Mouse (Mus musculus) forebrain, embryonic 16.5 days (tissue): ENCODE results near the gene Nxpe2. TPM values are rescaled to one million over a fixed set of nuclear protein-coding genes. Genes with fewer than 3 reads are reported as not detected.

Experiments
- ATAC-seq: fragments of 200-750 bp; cut with Nextera tagmentation; 2 replicates; pipeline ENCODE4 v1.8.0; 2017; ENCODE audit warnings: mild to moderate bottlenecking, moderate library complexity
- H3K27ac ChIP-seq: fragments of 300-500 bp; sonication (generic); 2 replicates; pipeline ENCODE4 v1.5.1; 2014; ENCODE audit warnings: low read length, control low read depth
- H3K27me3 ChIP-seq: fragments of 300-500 bp; sonication (generic); replicated peaks from 2 replicates; pipeline ENCODE4 v1.6.1; 2014; ENCODE audit warnings: low read length; ENCODE audit not compliant: control insufficient read depth, insufficient read depth
- H3K36me3 ChIP-seq: fragments of 300-500 bp; sonication (generic); 2 replicates; pipeline ENCODE4 v1.6.1; 2014; ENCODE audit not compliant: control insufficient read depth, insufficient read depth
- H3K4me1 ChIP-seq: fragments of 300-500 bp; sonication (generic); replicated peaks from 2 replicates; pipeline ENCODE4 v1.6.1; 2014; ENCODE audit warnings: low read length; ENCODE audit not compliant: control insufficient read depth, insufficient read depth
- H3K4me2 ChIP-seq: fragments of 300-500 bp; sonication (generic); 2 replicates; pipeline ENCODE4 v1.6.1; 2014; ENCODE audit warnings: mild to moderate bottlenecking, low read length, control low read depth
- H3K4me3 ChIP-seq: fragments of 300-500 bp; sonication (generic); replicated peaks from 2 replicates; pipeline ENCODE4 v1.5.1; 2014; ENCODE audit warnings: mild to moderate bottlenecking, low read length, control low read depth
- H3K9ac ChIP-seq: fragments of 300-500 bp; sonication (generic); replicated peaks from 2 replicates; pipeline ENCODE4 v1.6.1; 2014; ENCODE audit warnings: low read depth, low read length, control low read depth
- H3K9me3 ChIP-seq: fragments of 300-500 bp; sonication (generic); 2 replicates; pipeline ENCODE4 v1.6.1; 2016; ENCODE audit warnings: low read length; ENCODE audit not compliant: control insufficient read depth
- WGBS: fragments of 180-500 bp; shearing (Covaris S2); extraction: QIAGEN DNeasy Blood & Tissue Kit; methylation state at CpG from one replicate; pipeline ENCODE4 v1.1.7; 2014; 5-methylcytosine and 5-hydroxymethylcytosine counted together
- polyA plus RNA-seq: library from polyadenylated mRNA; unstranded; fragments of >200 nt; fragmentation: Nextera tagmentation; extraction: Ambion mirVana; gene quantifications from 2 replicates; pipeline ENCODE4 v1.2.1, GENCODE M21; 2015

The Nxpe2 gene
- polyA plus RNA-seq, 1 experiment from 2014 or later: 0.28 TPM

DNA sequence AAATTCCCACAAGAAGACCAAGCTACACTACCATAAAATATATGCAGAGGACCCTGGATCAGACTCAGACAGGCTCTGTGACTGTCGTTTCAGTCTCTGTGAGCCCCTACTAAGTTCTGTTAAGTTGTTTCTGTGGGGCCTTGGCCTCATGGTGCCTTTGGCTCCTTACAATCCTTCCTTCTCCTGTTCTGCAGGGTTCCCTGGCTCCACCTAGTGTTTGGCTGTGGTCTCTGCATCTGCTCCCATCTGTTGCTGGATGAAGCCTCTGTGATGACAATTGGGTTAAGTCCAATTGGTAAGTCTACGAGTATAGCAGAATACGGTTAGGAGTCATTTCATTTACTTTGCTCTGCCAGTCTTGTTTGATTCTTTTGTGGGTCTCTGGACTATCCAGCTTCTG is 1.5 kb upstream of the Nxpe2 start:
- Histone ChIP-seq H3K4me1 (no peaks in the 10 kb centered on the region), H3K36me3 (no peaks in the 10 kb centered on the region), H3K27ac (no peak overlapping the region), H3K27me3 (no peaks in the 10 kb centered on the region), H3K9ac (no peak overlapping the region), H3K4me2 (no peak overlapping the region), H3K9me3 (no peaks in the 10 kb centered on the region), H3K4me3 (no peak overlapping the region)
- ATAC-seq: no peak
- 30% methylated on average over 3 of the region's 3 CpGs for WGBS

DNA sequence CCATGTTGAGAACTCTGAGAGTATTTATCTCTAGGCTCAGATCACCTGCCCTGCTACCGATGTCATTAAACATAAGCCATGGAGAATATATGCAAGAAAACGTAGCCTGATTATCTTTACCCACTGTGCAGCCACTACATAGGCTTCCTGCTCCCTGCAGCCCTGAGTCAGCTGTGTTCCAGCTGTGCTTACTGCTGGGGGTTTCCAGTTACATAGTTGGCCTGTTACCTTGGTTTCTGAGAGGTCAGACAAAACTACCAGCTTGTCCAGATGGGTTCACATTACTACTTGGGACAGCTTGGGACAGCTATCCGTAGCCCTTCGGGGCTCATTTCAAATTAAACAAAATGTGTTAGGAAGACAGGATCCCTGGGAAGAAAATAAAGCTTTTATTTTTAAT is 868 bp upstream of the Nxpe2 start:
- no peaks in the 10 kb centered on the region for H3K27me3 ChIP-seq
- no peak overlapping the region for H3K9ac ChIP-seq
- no peaks in the 10 kb centered on the region for H3K9me3 ChIP-seq
- no peaks in the 10 kb centered on the region for H3K36me3 ChIP-seq
- H3K4me3 ChIP-seq: no peak overlapping the region
- 85% methylated on average over 4 of the region's 4 CpGs for WGBS
- H3K27ac ChIP-seq: no peak overlapping the region
- no peak for ATAC-seq
- no peaks in the 10 kb centered on the region for H3K4me1 ChIP-seq
- H3K4me2 ChIP-seq: no peak overlapping the region

DNA sequence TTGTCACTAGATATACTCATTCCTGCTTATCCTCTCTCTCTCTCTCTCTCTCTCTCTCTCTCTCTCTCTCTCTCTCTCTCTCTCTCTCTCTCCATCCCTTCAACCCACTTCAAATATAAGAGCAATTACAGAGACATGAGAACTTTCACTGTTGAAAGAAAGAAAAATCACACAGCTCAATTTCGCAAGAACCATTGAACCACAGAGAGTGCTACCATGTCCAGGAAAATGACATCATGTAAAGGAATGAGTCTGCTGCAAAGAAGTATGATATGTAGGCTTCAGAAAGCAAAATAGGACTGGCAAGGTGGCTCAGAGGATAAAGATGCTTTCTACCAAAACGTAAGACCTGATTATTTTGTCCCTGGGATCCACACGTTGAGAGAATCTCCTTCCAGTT is 7.4 kb downstream of the Nxpe2 start:
- Histone ChIP-seq H3K9ac (no peak overlapping the region), H3K4me3 (no peak overlapping the region), H3K27ac (no peak overlapping the region), H3K4me2 (no peak overlapping the region), H3K9me3 (no peaks in the 10 kb centered on the region), H3K36me3 (no peaks in the 10 kb centered on the region), H3K27me3 (no peaks in the 10 kb centered on the region), H3K4me1 (no peaks in the 10 kb centered on the region)
- WGBS: 86% methylated on average over 3 of the region's 3 CpGs
- ATAC-seq: no peak

DNA sequence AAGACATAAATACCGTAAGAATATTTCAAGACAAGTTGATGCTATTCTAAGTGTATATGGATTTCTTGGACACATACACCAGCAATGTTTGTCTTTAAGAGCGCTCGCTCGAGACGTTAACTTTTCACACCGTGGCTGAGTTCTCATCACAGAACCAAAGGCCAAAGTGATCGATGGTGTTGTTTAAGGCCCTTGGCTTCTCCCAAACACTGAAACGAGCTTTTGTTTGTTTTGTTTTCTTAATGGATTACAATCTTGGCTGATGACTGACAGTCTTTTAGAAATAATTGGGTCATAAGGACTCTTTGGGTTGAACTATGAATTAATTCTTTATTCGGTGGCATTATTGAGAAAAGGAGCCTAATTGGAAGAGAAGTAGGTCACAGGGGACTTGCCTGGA is 7.8 kb downstream of the Nxpe2 start:
- Histone ChIP-seq H3K27me3 (no peaks in the 10 kb centered on the region), H3K4me1 (no peaks in the 10 kb centered on the region), H3K36me3 (no peaks in the 10 kb centered on the region), H3K4me3 (no peak overlapping the region), H3K9ac (no peak overlapping the region), H3K9me3 (no peaks in the 10 kb centered on the region), H3K4me2 (no peak overlapping the region), H3K27ac (no peak overlapping the region)
- 48% methylated on average over 9 of the region's 9 CpGs for WGBS
- ATAC-seq: no peak

DNA sequence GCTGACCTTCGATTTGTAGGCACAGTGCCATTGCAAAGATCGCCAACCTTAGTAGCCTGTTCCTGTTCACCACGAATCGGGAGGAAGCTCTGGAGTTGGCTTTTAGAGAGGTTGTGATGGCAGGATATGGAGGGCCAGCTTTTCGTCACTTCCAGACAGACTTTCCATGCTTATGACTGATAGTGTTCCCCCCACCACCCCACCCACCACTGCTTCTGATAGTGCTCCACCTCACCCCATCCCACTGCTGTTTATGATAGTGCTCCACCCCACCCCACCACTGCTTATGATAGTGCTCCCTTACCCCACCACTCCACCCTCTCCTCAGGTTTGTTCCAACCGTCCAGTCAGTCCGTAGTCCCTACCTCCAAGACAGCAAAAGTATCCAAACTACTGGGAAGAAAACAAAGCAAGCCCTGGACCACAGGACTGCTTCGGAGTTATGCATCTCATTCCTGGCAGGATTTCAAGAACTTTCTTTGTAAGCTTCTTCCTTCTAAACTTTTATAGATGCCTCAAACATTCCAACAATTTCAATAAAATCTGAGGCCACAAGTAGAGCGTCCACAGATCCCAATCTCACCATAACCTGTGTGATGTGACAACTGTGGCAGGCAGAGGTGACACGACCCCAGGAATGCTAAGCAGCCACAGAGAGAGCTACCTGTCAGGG is 12.4 kb downstream of the Nxpe2 start:
- H3K4me1 ChIP-seq: no peaks in the 10 kb centered on the region
- H3K4me3 ChIP-seq: no peak overlapping the region
- H3K4me2 ChIP-seq: no peak overlapping the region
- H3K9me3 ChIP-seq: no peaks in the 10 kb centered on the region
- 88% methylated on average over 10 of the region's 10 CpGs for WGBS
- H3K27me3 ChIP-seq: no peaks in the 10 kb centered on the region
- no peaks in the 10 kb centered on the region for H3K36me3 ChIP-seq
- no peak overlapping the region for H3K27ac ChIP-seq
- no peak for ATAC-seq
- no peak overlapping the region for H3K9ac ChIP-seq

DNA sequence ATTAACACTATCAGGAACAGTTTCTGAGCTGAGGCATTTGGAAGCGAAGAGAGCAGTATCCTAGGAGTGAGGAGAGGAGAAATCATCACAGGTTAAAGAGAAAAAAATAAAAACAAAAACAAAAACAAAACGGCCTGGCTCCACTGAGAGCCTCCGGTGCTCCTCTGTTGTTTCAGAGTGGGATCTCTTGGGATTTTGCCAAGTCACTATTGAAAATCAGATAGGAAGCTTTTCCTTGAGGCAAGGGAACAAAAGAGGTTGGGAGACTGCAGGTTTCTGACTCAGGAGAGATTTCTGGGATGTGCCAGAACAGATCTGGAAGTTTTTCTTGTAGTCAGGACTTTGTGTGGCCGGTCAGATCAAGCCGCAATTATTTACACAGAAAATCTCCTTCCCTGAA is 13.7 kb downstream of the Nxpe2 start:
- no peak overlapping the region for H3K4me3 ChIP-seq
- H3K9ac ChIP-seq: no peak overlapping the region
- H3K4me2 ChIP-seq: no peak overlapping the region
- no peaks in the 10 kb centered on the region for H3K9me3 ChIP-seq
- no peaks in the 10 kb centered on the region for H3K27me3 ChIP-seq
- no peak overlapping the region for H3K27ac ChIP-seq
- no peaks in the 10 kb centered on the region for H3K4me1 ChIP-seq
- WGBS: 43% methylated on average over 5 of the region's 5 CpGs
- no peak for ATAC-seq
- no peaks in the 10 kb centered on the region for H3K36me3 ChIP-seq

DNA sequence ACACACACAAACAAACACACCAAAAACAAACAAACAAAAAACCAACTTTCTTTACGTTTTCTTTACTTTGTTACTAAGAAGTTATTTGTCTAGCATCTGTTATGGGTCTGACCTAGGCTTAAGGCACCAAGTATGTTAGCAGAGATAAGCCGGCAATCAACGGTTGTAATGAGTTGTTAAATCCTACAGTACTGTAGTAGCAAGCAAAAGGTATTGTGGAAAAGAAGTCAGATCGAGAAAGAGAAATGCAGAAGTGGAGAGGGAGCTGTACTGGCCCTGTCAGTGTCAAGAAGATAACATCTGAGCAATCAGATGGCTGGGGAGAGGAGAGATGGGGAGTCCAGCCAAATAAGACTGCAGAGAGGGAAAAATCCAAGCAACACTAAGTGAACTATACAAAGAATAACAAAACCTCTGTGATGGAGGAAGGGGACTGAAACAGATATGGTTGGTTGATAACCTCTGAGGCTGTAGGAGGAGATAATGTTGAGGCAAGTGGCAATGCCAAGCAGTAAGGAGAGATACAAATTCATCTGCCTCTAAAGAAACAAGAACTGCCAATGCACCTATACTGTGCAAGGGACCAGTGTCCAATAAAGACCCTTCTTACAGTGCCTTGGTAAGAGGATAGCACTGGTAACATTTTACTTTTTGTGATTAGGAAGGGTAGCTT is 14.3 kb downstream of the Nxpe2 start:
- Histone ChIP-seq H3K9me3 (no peaks in the 10 kb centered on the region), H3K4me2 (no peak overlapping the region), H3K27me3 (no peaks in the 10 kb centered on the region), H3K4me1 (no peaks in the 10 kb centered on the region), H3K36me3 (no peaks in the 10 kb centered on the region), H3K4me3 (no peak overlapping the region), H3K27ac (no peak overlapping the region), H3K9ac (no peak overlapping the region)
- WGBS: 87% methylated on average over 4 of the region's 4 CpGs
- ATAC-seq: no peak

DNA sequence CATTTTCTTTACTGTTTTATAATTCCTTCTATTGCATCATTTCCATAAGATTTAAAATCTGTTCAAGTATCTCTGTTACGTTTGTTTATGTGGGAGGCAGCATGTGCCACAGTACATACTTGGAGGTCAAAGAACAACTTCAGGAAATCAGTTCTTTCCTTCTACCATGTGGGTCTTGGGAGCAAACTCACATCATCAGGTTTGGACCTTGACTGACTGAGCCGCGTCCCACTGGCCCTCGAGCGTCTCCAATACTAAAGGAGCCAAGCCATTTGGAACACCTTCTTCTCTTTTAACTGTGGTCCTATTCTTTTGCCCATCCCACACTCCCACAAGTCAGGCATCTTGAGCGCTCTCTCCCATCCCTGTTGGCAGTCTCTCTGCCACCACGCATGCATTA is 23.7 kb downstream of the Nxpe2 start:
- Histone ChIP-seq H3K9ac (no peak overlapping the region), H3K4me2 (no peak overlapping the region), H3K4me3 (no peak overlapping the region), H3K9me3 (no peaks in the 10 kb centered on the region), H3K27ac (no peak overlapping the region), H3K36me3 (no peaks in the 10 kb centered on the region), H3K27me3 (no peaks in the 10 kb centered on the region), H3K4me1 (no peaks in the 10 kb centered on the region)
- WGBS: 90% methylated on average over 7 of the region's 7 CpGs
- ATAC-seq: no peak

DNA sequence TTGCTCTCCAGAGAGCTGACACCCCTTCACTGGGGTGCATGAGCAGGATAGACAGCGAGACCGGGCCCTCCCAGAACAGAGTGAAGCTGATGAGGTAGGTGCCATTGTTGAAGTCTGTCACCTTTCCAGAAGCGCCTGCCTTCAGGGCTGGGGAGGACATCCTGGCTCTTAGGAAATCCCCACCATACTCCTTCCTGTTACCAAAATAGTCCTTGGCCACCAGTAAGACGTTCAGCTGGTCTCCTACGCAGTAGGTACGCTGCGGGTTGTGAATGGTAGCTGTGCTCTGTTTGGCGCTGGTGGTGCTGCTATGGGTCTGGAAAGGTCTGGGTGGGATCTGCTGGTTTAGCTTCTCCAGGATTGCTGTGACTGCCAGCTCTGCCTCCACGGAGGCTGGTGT is 26.9 kb downstream of the Nxpe2 start:
- 96% methylated on average over 9 of the region's 9 CpGs for WGBS
- Histone ChIP-seq H3K27ac (no peak overlapping the region), H3K4me2 (no peak overlapping the region), H3K9ac (no peak overlapping the region), H3K4me1 (no peaks in the 10 kb centered on the region), H3K9me3 (no peaks in the 10 kb centered on the region), H3K27me3 (no peaks in the 10 kb centered on the region), H3K36me3 (no peaks in the 10 kb centered on the region), H3K4me3 (no peak overlapping the region)
- no peak for ATAC-seq
